Mouse (Mus musculus) kidney, postnatal 14 days (tissue): Measurements from ENCODE around the gene Klrg1.

ENCODE experiments used
- DNase-seq: peaks from one replicate; pipeline ENCODE4 v3.0.0; 2022; ENCODE audit warnings: mixed read lengths

Gene Klrg1

GRCm38 (mm10) chr6:122291735-122292134 is 9.1 kb upstream of the Klrg1 start:
- no peak for DNase-seq

DNA sequence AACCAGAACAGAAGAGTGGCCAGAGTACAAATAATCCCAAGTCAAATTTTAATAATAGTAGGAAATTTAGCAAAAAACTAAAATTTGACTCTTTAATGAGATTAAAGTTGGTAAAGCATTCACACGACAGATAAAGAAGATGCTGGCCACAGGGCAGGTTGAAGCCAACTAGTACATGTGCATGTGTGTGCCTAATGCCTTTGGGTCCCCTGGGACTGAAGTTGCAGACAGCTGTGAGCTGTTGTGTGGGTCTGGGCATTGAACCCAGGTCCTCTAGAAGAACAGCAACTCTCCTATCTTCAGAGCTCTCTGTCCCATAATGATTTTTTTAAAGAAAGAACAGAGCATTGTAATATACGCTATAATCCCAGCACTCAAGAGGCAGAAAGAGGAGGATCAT is 8.6 kb upstream of the Klrg1 start:
- DNase-seq: no peak

GRCm38 (mm10) chr6:122290253-122290652 is 7.6 kb upstream of the Klrg1 start:
- DNase-seq: no peak

DNA sequence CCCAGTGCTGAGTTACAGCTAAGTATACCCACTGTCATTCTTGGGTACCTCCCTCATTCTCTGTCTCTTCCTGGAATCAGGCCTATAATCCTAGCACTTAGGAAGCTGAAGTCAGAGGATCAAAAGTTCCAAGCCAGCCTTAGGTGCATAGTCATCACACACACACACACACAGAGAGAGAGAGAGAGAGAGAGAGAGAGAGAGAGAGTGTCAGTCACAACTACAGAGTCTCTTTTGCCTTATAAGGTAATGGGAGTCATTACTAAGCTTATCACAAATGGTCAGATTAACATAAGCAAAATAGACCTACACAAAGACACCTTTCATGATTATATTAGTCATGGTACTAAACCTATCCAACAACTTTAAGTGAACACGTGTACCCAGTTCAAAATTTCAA is 6.6 kb upstream of the Klrg1 start:
- no peak for DNase-seq

GRCm38 (mm10) chr6:122288263-122288662 is 5.6 kb upstream of the Klrg1 start:
- no peak for DNase-seq

- no peak for DNase-seq
Measured at GRCm38 (mm10) chr6:122284823-122285222, 2.1 kb upstream of the Klrg1 start.

- DNase-seq: no peak
Measured at GRCm38 (mm10) chr6:122284304-122284703, 1.6 kb upstream of the Klrg1 start.

GRCm38 (mm10) chr6:122283429-122283828 is 747 bp upstream of the Klrg1 start:
- no peak for DNase-seq

DNA sequence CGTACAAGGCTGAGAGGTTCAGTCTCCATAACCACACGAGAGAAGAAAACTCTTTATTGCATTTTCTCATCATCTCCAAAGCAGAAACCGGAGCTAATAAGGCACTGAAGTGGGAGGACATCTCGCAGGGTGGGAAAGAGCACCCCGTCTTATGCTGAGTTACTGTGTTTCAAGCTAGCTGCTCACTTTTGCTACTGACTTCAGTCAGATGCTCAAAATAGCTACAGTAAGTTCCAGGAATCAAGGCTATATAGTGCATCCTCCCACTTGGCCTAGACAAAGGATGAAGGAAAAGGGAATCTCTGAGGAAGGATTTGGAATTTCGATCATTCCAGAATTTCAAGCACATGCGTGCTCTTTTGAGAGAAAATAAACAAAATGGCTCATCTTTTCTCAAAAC is 6.1 kb downstream of the Klrg1 start:
- no peak for DNase-seq

GRCm38 (mm10) chr6:122274546-122274945 is 8.1 kb downstream of the Klrg1 start:
- DNase-seq: no peak

DNA sequence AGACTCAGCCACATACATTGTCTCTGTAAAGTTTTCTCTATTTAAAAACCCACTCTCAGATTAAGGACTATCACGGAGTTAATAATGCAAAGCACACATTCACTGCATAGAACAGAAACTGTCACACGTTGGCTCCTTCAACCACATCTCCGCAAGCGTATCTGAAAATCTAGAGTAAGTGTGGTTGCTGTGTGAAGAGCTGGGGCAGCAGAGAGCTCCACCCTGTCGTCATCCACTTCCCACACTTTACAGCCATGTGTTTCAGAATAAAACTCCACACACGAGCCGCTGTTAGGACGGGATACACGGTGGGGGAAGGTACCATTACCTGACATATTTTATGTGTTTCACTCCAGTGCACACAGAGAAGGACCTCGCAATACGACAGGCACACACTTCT is 12.5 kb downstream of the Klrg1 start:
- no peak for DNase-seq

DNA sequence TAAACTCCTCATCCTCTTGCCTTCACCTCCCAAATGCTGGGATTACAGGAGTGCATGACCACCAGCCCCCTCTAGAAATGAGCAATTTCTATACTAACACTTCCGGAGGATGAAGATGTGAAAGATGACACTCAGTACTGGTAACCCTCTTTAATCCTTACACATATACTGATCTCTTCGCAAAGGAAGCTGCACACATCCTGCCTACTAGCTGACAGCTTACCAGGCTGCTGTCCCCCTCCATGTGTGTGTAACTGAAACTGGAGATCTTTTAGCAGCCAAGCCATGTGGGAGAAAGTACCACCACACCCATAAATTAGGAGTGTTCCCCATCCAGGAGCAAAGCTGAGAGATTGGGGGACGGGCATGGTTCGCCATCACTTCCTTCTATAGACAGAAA is 13.5 kb downstream of the Klrg1 start:
- DNase-seq: no peak

DNA sequence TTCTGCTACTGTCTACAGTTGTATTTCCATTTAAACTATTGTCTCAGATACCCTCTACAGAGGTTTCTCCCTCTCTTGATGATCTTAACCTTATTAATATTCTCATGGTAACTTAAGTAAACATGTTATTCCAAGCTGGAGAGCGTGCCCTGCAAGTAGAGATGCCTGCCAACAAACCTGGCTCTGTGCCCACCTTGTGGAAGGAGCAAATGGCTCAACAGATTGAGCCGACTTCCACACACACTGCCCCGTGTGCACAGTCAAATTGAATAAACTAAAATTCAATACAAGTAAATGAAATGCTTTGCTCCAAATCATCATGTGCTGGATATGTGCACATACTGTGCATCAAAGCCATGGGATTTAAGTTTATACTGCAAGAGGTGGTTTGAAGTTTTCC is 14.1 kb downstream of the Klrg1 start:
- peak; percentile 66 for DNase-seq

DNA sequence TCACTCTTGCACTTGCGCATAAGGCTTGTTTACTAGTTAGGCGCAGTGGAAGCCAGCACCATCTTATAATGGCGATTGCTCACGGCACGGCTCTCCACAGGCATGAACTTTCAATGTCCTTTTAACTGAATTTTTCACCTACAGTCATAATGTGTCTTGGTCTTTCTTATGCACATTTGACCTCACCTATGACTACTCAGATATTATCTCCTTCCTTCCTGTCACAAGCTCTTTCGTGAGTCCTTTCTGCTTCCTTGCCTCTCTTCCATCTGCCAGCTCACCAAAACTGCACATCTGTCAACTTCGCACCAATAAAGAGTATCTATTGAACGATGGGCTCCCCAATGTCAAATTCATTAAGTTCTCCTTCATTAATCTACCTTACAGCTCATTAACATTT is 20.1 kb downstream of the Klrg1 start:
- DNase-seq: no peak

- no peak for DNase-seq
Measured at GRCm38 (mm10) chr6:122252146-122252545, 30.5 kb downstream of the Klrg1 start.

DNA sequence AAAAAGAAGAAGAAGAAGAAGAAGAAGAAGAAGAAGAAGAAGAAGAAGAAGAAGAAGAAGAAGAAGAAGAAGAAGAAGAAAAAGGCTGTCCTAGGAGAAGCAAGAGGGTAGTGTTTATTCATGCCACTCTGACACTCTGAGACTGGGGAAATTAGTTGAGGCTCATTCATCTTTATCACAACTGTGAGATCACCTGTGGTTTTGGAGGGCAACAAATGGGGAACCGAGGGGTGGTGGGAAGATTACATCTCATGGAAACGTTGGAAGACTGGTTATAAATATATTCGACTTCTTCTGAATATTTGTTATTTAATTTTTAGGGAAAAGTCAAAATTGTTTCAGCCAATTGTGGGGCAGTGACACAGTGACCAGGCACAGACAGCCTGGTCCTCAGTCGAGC is 32.6 kb downstream of the Klrg1 start:
- DNase-seq: no peak
